Comparison of ENCODE assay signal across 24 mouse cellular contexts in the genomic region with DNA sequence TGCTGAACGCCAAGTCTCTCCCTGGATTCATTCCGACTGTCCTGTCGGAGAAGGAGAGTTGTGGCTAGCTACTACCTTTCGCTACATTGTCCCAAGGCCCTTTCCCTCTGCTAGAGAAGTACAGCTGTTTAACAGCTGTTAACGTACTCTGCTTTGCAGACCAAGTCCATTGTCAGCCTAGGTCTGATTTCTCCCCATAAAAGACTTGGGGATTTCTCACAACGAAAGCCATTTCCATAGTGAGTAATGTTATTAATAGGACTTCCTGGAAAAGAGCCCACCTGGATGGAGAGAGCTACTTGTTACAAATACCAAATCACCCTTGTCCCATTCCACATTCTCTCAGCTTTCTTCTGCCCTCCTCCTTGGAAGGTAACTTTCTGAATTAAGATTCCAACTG.
DNase-seq lines count a peak whose midpoint lies in the region; ATAC-seq and TF ChIP-seq lines count a peak whose summit lies in the region.
"Had no signal": no experiment of that assay in that cellular context is flagged by ENCODE, and none has a peak within 500 bp of the region (broad histone marks: within the 10 kb centered on the region; RNA-seq: fewer than 3 reads in every experiment).

No protein-coding gene starts in this region.

- WGBS in kidney, embryonic 15.5 days: 76% methylated on average over 6 of the region's 6 CpGs
- 88% methylated on average over 6 of the region's 6 CpGs for WGBS in kidney, adult 2 months
- 88% methylated on average over 6 of the region's 6 CpGs for WGBS in limb, embryonic 10.5 days
- 51% methylated on average over 6 of the region's 6 CpGs for WGBS in limb, embryonic 13.5 days
- WGBS in midbrain, embryonic 14.5 days: 98% methylated on average over 6 of the region's 6 CpGs

- H3K9me3 ChIP-seq in kidney, embryonic 15.5 days (replicated peaks): no peaks in the 10 kb centered on the region
- H3K9me3 ChIP-seq in limb, embryonic 10.5 days (replicated peaks): no peaks in the 10 kb centered on the region
- no peaks in the 10 kb centered on the region for H3K9me3 ChIP-seq in limb, embryonic 13.5 days
- no peaks in the 10 kb centered on the region for H3K9me3 ChIP-seq in midbrain, embryonic 14.5 days (ENCODE audit: control insufficient read depth, low read length)
- H3K9me3 ChIP-seq: embryonic facial prominence, embryonic 12.5 days; forebrain, embryonic 12.5 days; forebrain, embryonic 15.5 days; heart, embryonic 12.5 days; heart, embryonic 15.5 days; hindbrain, embryonic 10.5 days; hindbrain, embryonic 13.5 days had no signal

- H3K27me3 ChIP-seq in kidney, embryonic 15.5 days: no peaks in the 10 kb centered on the region
- H3K27me3 ChIP-seq in kidney, adult 2 months (replicated peaks; ENCODE audit: control insufficient read depth, insufficient read depth, low read length): no peaks in the 10 kb centered on the region
- no peaks in the 10 kb centered on the region for H3K27me3 ChIP-seq in limb, embryonic 10.5 days (ENCODE audit: low read depth, poor library complexity, severe bottlenecking)
- no peaks in the 10 kb centered on the region for H3K27me3 ChIP-seq in limb, embryonic 13.5 days
- no peaks in the 10 kb centered on the region for H3K27me3 ChIP-seq in midbrain, embryonic 14.5 days (ENCODE audit: control insufficient read depth, insufficient read depth, low read length)
- H3K27me3 ChIP-seq: embryonic facial prominence, embryonic 12.5 days; forebrain, embryonic 12.5 days; forebrain, embryonic 15.5 days; heart, embryonic 15.5 days; hindbrain, embryonic 13.5 days had no signal

- no peak for ATAC-seq in kidney, embryonic 15.5 days (replicated peaks; ENCODE audit: low FRiP score)
- peak; percentile 22; the same call in 1 of the 2 replicates for ATAC-seq in limb, embryonic 13.5 days (ENCODE audit: low FRiP score, low read depth)
- no peak for ATAC-seq in midbrain, embryonic 14.5 days (ENCODE audit: low FRiP score, low TSS enrichment)
- no peak for ATAC-seq in cerebellum, adult (ENCODE audit: insufficient number of reproducible peaks, low FRiP score, low TSS enrichment)
- ATAC-seq: CD4-positive, CD25-positive, alpha-beta regulatory T cell, adult 4 months; forebrain, embryonic 15.5 days; hindbrain, embryonic 16.5 days had no signal

- TF ChIP-seq POLR2A in kidney, adult 2 months (IDR thresholded peaks at IDR 0.05; ENCODE audit: low read depth, low read length): no peak

- H3K4me3 ChIP-seq in kidney, embryonic 15.5 days (replicated peaks): no peak overlapping the region
- H3K4me3 ChIP-seq in kidney, adult 2 months (ENCODE audit: insufficient read depth, low read depth, low read length): no peak overlapping the region
- H3K4me3 ChIP-seq in limb, embryonic 10.5 days: no peak overlapping the region
- no peak overlapping the region for H3K4me3 ChIP-seq in limb, embryonic 13.5 days
- H3K4me3 ChIP-seq in midbrain, embryonic 14.5 days (replicated peaks; ENCODE audit: low read depth, low read length): no peak overlapping the region
- H3K4me3 ChIP-seq: embryonic facial prominence, embryonic 12.5 days; erythroblast, embryonic 14.5 days; forebrain, embryonic 12.5 days; forebrain, embryonic 15.5 days; heart, embryonic 12.5 days; heart, embryonic 15.5 days; hindbrain, embryonic 10.5 days; hindbrain, embryonic 13.5 days had no signal

- no peaks in the 10 kb centered on the region for H3K36me3 ChIP-seq in kidney, embryonic 15.5 days
- H3K36me3 ChIP-seq in kidney, adult 2 months (ENCODE audit: control insufficient read depth, insufficient read depth, low read length): no peaks in the 10 kb centered on the region
- no peaks in the 10 kb centered on the region for H3K36me3 ChIP-seq in limb, embryonic 10.5 days
- no peaks in the 10 kb centered on the region for H3K36me3 ChIP-seq in limb, embryonic 13.5 days
- no peaks in the 10 kb centered on the region for H3K36me3 ChIP-seq in midbrain, embryonic 14.5 days (ENCODE audit: control insufficient read depth, insufficient read depth, low read length)
- H3K36me3 ChIP-seq: embryonic facial prominence, embryonic 12.5 days; forebrain, embryonic 12.5 days; forebrain, embryonic 15.5 days; heart, embryonic 12.5 days; heart, embryonic 15.5 days; hindbrain, embryonic 10.5 days; hindbrain, embryonic 13.5 days had no signal

- no peak for TF ChIP-seq CTCF in kidney, adult 2 months (conservative IDR thresholded peaks at IDR 0.05; ENCODE audit: insufficient read depth, insufficient read length, low read depth, low read length)

- peak overlapping the region; percentile 45; the same call in 1 of the 2 replicates for H3K27ac ChIP-seq in kidney, embryonic 15.5 days
- H3K27ac ChIP-seq in kidney, adult 2 months (ENCODE audit: insufficient read depth, low read depth, low read length): no peak overlapping the region
- peak overlapping the region; percentile 76 for H3K27ac ChIP-seq in limb, embryonic 10.5 days
- H3K27ac ChIP-seq in limb, embryonic 13.5 days: no peak overlapping the region
- H3K27ac ChIP-seq in midbrain, embryonic 14.5 days (replicated peaks; ENCODE audit: low read depth, low read length): no peak overlapping the region
- H3K27ac ChIP-seq: embryonic facial prominence, embryonic 12.5 days; forebrain, embryonic 12.5 days; forebrain, embryonic 15.5 days; heart, embryonic 15.5 days; hindbrain, embryonic 10.5 days; hindbrain, embryonic 13.5 days had no signal

- peaks cover 26% of the 10 kb centered on the region for H3K4me1 ChIP-seq in kidney, embryonic 15.5 days
- no peaks in the 10 kb centered on the region for H3K4me1 ChIP-seq in kidney, adult 2 months (ENCODE audit: control insufficient read depth, insufficient read depth, low read length)
- H3K4me1 ChIP-seq in limb, embryonic 10.5 days: peaks cover 44% of the 10 kb centered on the region
- peaks cover 28% of the 10 kb centered on the region for H3K4me1 ChIP-seq in limb, embryonic 13.5 days
- no peaks in the 10 kb centered on the region for H3K4me1 ChIP-seq in midbrain, embryonic 14.5 days (ENCODE audit: control insufficient read depth, insufficient read depth, low read length)
- H3K4me1 ChIP-seq: embryonic facial prominence, embryonic 12.5 days; forebrain, embryonic 12.5 days; forebrain, embryonic 15.5 days; hindbrain, embryonic 10.5 days; hindbrain, embryonic 13.5 days had no signal

- no peak overlapping the region for H3K9ac ChIP-seq in kidney, embryonic 15.5 days
- H3K9ac ChIP-seq in limb, embryonic 13.5 days: no peak overlapping the region
- no peak overlapping the region for H3K9ac ChIP-seq in midbrain, embryonic 14.5 days (replicated peaks; ENCODE audit: low read length)
- H3K9ac ChIP-seq: embryonic facial prominence, embryonic 12.5 days; forebrain, embryonic 12.5 days; forebrain, embryonic 15.5 days; heart, embryonic 12.5 days; heart, embryonic 15.5 days; hindbrain, embryonic 13.5 days had no signal

- no peak for DNase-seq in kidney, adult 2 months
- DNase-seq in limb, embryonic 10.5 days (ENCODE audit: low spot score): no peak
- no peak for DNase-seq in midbrain, embryonic 14.5 days
- DNase-seq: adrenal gland, adult 8-10 months; adrenal gland, postnatal 25 days; cerebellum, adult 18-20 months; cerebellum, adult 9-10 months; cerebellum, postnatal 14 days; gastrocnemius, postnatal 10 days; gastrocnemius, postnatal 36 days; heart, postnatal 36 days had no signal

- H3K4me2 ChIP-seq in kidney, embryonic 15.5 days: no peak overlapping the region
- H3K4me2 ChIP-seq in limb, embryonic 13.5 days (replicated peaks): no peak overlapping the region
- no peak overlapping the region for H3K4me2 ChIP-seq in midbrain, embryonic 14.5 days (ENCODE audit: low read length)
- H3K4me2 ChIP-seq: embryonic facial prominence, embryonic 12.5 days; forebrain, embryonic 12.5 days; forebrain, embryonic 15.5 days; heart, embryonic 12.5 days; heart, embryonic 15.5 days; hindbrain, embryonic 13.5 days had no signal

Comparison
In these comparisons a context has a peak if more than half of its experiments do, and no peak if none do; other contexts are left out.
1. H3K27ac ChIP-seq: peak in kidney, embryonic 15.5 days (single experiment) and limb, embryonic 10.5 days (single experiment); none in kidney, adult 2 months (single experiment), limb, embryonic 13.5 days (single experiment) and midbrain, embryonic 14.5 days (single experiment).